Mouse (Mus musculus): Measurements from ENCODE around the gene Zfp622. TPM values are rescaled to one million over a fixed set of nuclear protein-coding genes. Genes with fewer than 3 reads are reported as not detected.
"Not testable (repeated sequence)": the region's sequence is repeated elsewhere in the genome, so short reads cannot be mapped to it uniquely, and the experiment has no call there.

Gene Zfp622
- total RNA-seq, 2 experiments from 2014 or later = 21.1 to 22.2 TPM

- intact Hi-C loops (cut with DNase I) = loop anchor here (10.0 kb wide), 1 partner anchor 535 kb away; no protein-coding TSS in a partner anchor
- DNase-seq (ENCODE audit: low spot score) = no peak
Observed at GRCm38 (mm10) chr15:25960231-25960630, 23.9 kb upstream of the Zfp622 start.

GRCm38 (mm10) chr15:25966220-25966774 lies 17.9 kb upstream of the Zfp622 start:
- intact Hi-C loops (cut with DNase I) = loop anchor here (10.0 kb wide), 1 partner anchor 541 kb away; no protein-coding TSS in a partner anchor

GRCm38 (mm10) chr15:25971596-25971995 lies 12.6 kb upstream of the Zfp622 start:
- intact Hi-C loops (cut with DNase I) = no loop called here
- no peak for DNase-seq (ENCODE audit: low spot score)

More at GRCm38 (mm10) chr15:25966220-25966774, 17.9 kb upstream of the Zfp622 start:
- no peak for DNase-seq (ENCODE audit: low spot score)

GRCm38 (mm10) chr15:25972758-25973157 lies 11.4 kb upstream of the Zfp622 start:
- intact Hi-C loops (cut with DNase I) = no loop called here
- DNase-seq (ENCODE audit: low spot score) = no peak

- no peak for DNase-seq (ENCODE audit: low spot score)
- intact Hi-C loops (cut with DNase I) = no loop called here
Observed at GRCm38 (mm10) chr15:25974352-25974751, 9.8 kb upstream of the Zfp622 start.

GRCm38 (mm10) chr15:25975810-25976209 lies 8.4 kb upstream of the Zfp622 start:
- intact Hi-C loops (cut with DNase I) = no loop called here
- DNase-seq (ENCODE audit: low spot score) = no peak

- intact Hi-C loops (cut with DNase I) = loop anchor here (10.0 kb wide), 1 partner anchor 1481 kb away; the partner anchor contains the start of gene Ank
- not testable (repeated sequence) for DNase-seq (ENCODE audit: low spot score)
Observed at GRCm38 (mm10) chr15:25983614-25984013, 552 bp upstream of the Zfp622 start.

- no peak for DNase-seq (ENCODE audit: low spot score)
- intact Hi-C loops (cut with DNase I) = loop anchor here (10.0 kb wide), 1 partner anchor 1480 kb away; the partner anchor contains the start of gene Ank
Observed at GRCm38 (mm10) chr15:25984734-25985492, 747 bp downstream of the Zfp622 start.

- no peak for DNase-seq (ENCODE audit: low spot score)
- intact Hi-C loops (cut with DNase I) = loop anchor here (10.0 kb wide), 1 partner anchor 752 kb away; no protein-coding TSS in a partner anchor
Observed at GRCm38 (mm10) chr15:25992992-25993727, 9.0 kb downstream of the Zfp622 start.

- no peak for DNase-seq (ENCODE audit: low spot score)
- intact Hi-C loops (cut with DNase I) = loop anchor here (2.0 to 10.0 kb wide), 4 partner anchors 331 to 1192 kb away; no protein-coding TSS in a partner anchor
Observed at GRCm38 (mm10) chr15:25995521-25995920, 11.4 kb downstream of the Zfp622 start.

GRCm38 (mm10) chr15:25999545-25999944 lies 15.4 kb downstream of the Zfp622 start:
- intact Hi-C loops (cut with DNase I) = loop anchor here (5.0 to 10.0 kb wide), 3 partner anchors 618 to 1188 kb away; no protein-coding TSS in a partner anchor
- not testable (repeated sequence) for DNase-seq (ENCODE audit: low spot score)

- DNase-seq (ENCODE audit: low spot score) = no peak
Observed at GRCm38 (mm10) chr15:26008621-26009020, 24.5 kb downstream of the Zfp622 start.

GRCm38 (mm10) chr15:26012891-26013290 lies 28.7 kb downstream of the Zfp622 start:
- DNase-seq (ENCODE audit: low spot score) = no peak
- intact Hi-C loops (cut with DNase I) = no loop called here

More at GRCm38 (mm10) chr15:26008621-26009020, 24.5 kb downstream of the Zfp622 start:
- intact Hi-C loops (cut with DNase I) = no loop called here

- no peak for DNase-seq (ENCODE audit: low spot score)
- intact Hi-C loops (cut with DNase I) = no loop called here
Observed at GRCm38 (mm10) chr15:26015979-26016665, 32.0 kb downstream of the Zfp622 start.

GRCm38 (mm10) chr15:26021721-26022120 lies 37.6 kb downstream of the Zfp622 start:
- intact Hi-C loops (cut with DNase I) = no loop called here
- DNase-seq (ENCODE audit: low spot score) = no peak

- intact Hi-C loops (cut with DNase I) = no loop called here
- DNase-seq (ENCODE audit: low spot score) = no peak
Observed at GRCm38 (mm10) chr15:26022636-26023035, 38.5 kb downstream of the Zfp622 start.

- intact Hi-C loops (cut with DNase I) = no loop called here
- no peak for DNase-seq (ENCODE audit: low spot score)
Observed at GRCm38 (mm10) chr15:26031692-26032091, 47.5 kb downstream of the Zfp622 start.

GRCm38 (mm10) chr15:26040567-26040966 lies 56.4 kb downstream of the Zfp622 start:
- intact Hi-C loops (cut with DNase I) = no loop called here
- no peak for DNase-seq (ENCODE audit: low spot score)

GRCm38 (mm10) chr15:26041196-26041947 lies 57.2 kb downstream of the Zfp622 start:
- intact Hi-C loops (cut with DNase I) = no loop called here
- no peak for DNase-seq (ENCODE audit: low spot score)

Data from heart, postnatal 25 days (tissue).